In genomic region chr13:104590097-104590607, GRCm38 (mm10) we compare ENCODE assay signal across 8 mouse cellular contexts.
DNase-seq lines count a peak whose midpoint lies in the region; ATAC-seq lines count a peak whose summit lies in the region.

No protein-coding gene starts in this region.

- WGBS in heart, embryonic 11.5 days (ENCODE audit: insufficient replicate concordance) = 44% methylated on average over 11 of the region's 11 CpGs

- peak overlapping the region; percentile 11; the same call in 1 of the 2 replicates for H3K4me2 ChIP-seq in heart, embryonic 11.5 days

- ATAC-seq in heart, embryonic 11.5 days (replicated peaks; ENCODE audit: insufficient number of reproducible peaks, low FRiP score, low TSS enrichment) = no peak

- H3K4me3 ChIP-seq in heart, embryonic 11.5 days (ENCODE audit: low read depth, low read length) = no peak overlapping the region

- no peak overlapping the region for H3K9ac ChIP-seq in heart, embryonic 11.5 days (ENCODE audit: low read depth, low read length)

- no peak overlapping the region for H3K27ac ChIP-seq in heart, embryonic 11.5 days (ENCODE audit: low read depth, low read length)

- H3K4me1 ChIP-seq in heart, embryonic 11.5 days (ENCODE audit: control insufficient read depth, insufficient read depth, low read length) = no peaks in the 10 kb centered on the region

- intact Hi-C loops in heart, postnatal 25 days (cut with DNase I) = no loop called here

- no peak for DNase-seq in heart, postnatal 25 days (ENCODE audit: low spot score)
- peak; percentile 16 for DNase-seq in right cerebral cortex, postnatal 4 days
- no peak for DNase-seq in right cerebral cortex, postnatal 36 days (ENCODE audit: low spot score in 2 of 2)
- DNase-seq in forelimb bud, embryonic 11.5 days (ENCODE audit: low read depth, low spot score) = peak; percentile 60
- DNase-seq in lung, postnatal 36 days = peak; percentile 19
- DNase-seq in Muller cell, postnatal 12 days (ENCODE audit: inconsistent ontology term) = no peak
- no peak for DNase-seq in spleen, postnatal 4 days (ENCODE audit: low spot score in 2 of 2)

- no peaks in the 10 kb centered on the region for H3K27me3 ChIP-seq in heart, embryonic 11.5 days (ENCODE audit: control insufficient read depth, insufficient read depth, low read length)

- H3K36me3 ChIP-seq in heart, embryonic 11.5 days (ENCODE audit: control insufficient read depth, insufficient read depth, low read length) = no peaks in the 10 kb centered on the region

- no peaks in the 10 kb centered on the region for H3K9me3 ChIP-seq in heart, embryonic 11.5 days (replicated peaks; ENCODE audit: control insufficient read depth, low read length)

Comparison
In these comparisons a context has a peak if more than half of its experiments do, and no peak if none do; other contexts are left out.
1. DNase-seq: peak in right cerebral cortex, postnatal 4 days (single experiment), forelimb bud, embryonic 11.5 days (single experiment) and lung, postnatal 36 days (single experiment); none in heart, postnatal 25 days (single experiment), right cerebral cortex, postnatal 36 days (0 of 2), Muller cell, postnatal 12 days (single experiment) and spleen, postnatal 4 days (0 of 2).